Mouse (Mus musculus): ENCODE measurements around the gene Pramef25. TPM values are rescaled to one million over a fixed set of nuclear protein-coding genes. Genes with fewer than 3 reads are reported as not detected.
"Not testable (repeated sequence)": the region's sequence is repeated elsewhere in the genome, so short reads cannot be mapped to it uniquely, and the experiment has no call there.

Pramef25 gene
- not detected in 2 replicates for polyA plus RNA-seq (2012; ENCODE audit: insufficient read depth, insufficient read length, low replicate concordance, missing spikeins)

GRCm38 (mm10) chr4:143950916-143951315 is at the start of gene Pramef25:
TSS of gene Pramef25 (minus strand) at chr4:143951016.
- H3K4me1 ChIP-seq (ENCODE audit: control insufficient read depth, insufficient read depth, low read length); H3K27ac ChIP-seq (ENCODE audit: insufficient read depth, low read depth, low read length); H3K4me3 ChIP-seq (ENCODE audit: insufficient read depth, low read depth, low read length): not testable (repeated sequence)
- WGBS: 94% methylated on average over 1 of the region's 1 CpGs

GRCm38 (mm10) chr4:143994269-143994668 is 43.5 kb upstream of the Pramef25 start, which contains the start of gene Pramef17:
TSS of gene Pramef17 (minus strand) at chr4:143994369.
- 46% methylated on average over 3 of the region's 3 CpGs for WGBS

GRCm38 (mm10) chr4:143988126-143988525 is 37.3 kb upstream of the Pramef25 start:
- 96% methylated on average over 17 of the region's 17 CpGs for WGBS

More at GRCm38 (mm10) chr4:143994269-143994668, 43.5 kb upstream of the Pramef25 start, which contains the start of gene Pramef17:
- not testable (repeated sequence) for H3K4me3 ChIP-seq (ENCODE audit: insufficient read depth, low read depth, low read length); H3K4me1 ChIP-seq (ENCODE audit: control insufficient read depth, insufficient read depth, low read length); H3K27ac ChIP-seq (ENCODE audit: insufficient read depth, low read depth, low read length)

GRCm38 (mm10) chr4:143987475-143987941 is 36.7 kb upstream of the Pramef25 start:
- not testable (repeated sequence) for H3K4me3 ChIP-seq (ENCODE audit: insufficient read depth, low read depth, low read length); H3K4me1 ChIP-seq (ENCODE audit: control insufficient read depth, insufficient read depth, low read length); H3K27ac ChIP-seq (ENCODE audit: insufficient read depth, low read depth, low read length)
- WGBS: 93% methylated on average over 11 of the region's 17 CpGs

More at GRCm38 (mm10) chr4:143988126-143988525, 37.3 kb upstream of the Pramef25 start:
- H3K27ac ChIP-seq (ENCODE audit: insufficient read depth, low read depth, low read length); H3K4me3 ChIP-seq (ENCODE audit: insufficient read depth, low read depth, low read length); H3K4me1 ChIP-seq (ENCODE audit: control insufficient read depth, insufficient read depth, low read length): not testable (repeated sequence)

GRCm38 (mm10) chr4:143985733-143986132 is 34.9 kb upstream of the Pramef25 start:
- WGBS: 100% methylated on average over 4 of the region's 9 CpGs
- not testable (repeated sequence) for H3K4me1 ChIP-seq (ENCODE audit: control insufficient read depth, insufficient read depth, low read length); H3K4me3 ChIP-seq (ENCODE audit: insufficient read depth, low read depth, low read length); H3K27ac ChIP-seq (ENCODE audit: insufficient read depth, low read depth, low read length)

GRCm38 (mm10) chr4:143985165-143985564 is 34.3 kb upstream of the Pramef25 start:
- H3K4me3 ChIP-seq (ENCODE audit: insufficient read depth, low read depth, low read length); H3K4me1 ChIP-seq (ENCODE audit: control insufficient read depth, insufficient read depth, low read length); H3K27ac ChIP-seq (ENCODE audit: insufficient read depth, low read depth, low read length): not testable (repeated sequence)
- WGBS: no CpG with 5 or more reads among the region's 7 CpGs

GRCm38 (mm10) chr4:143983446-143983845 is 32.6 kb upstream of the Pramef25 start:
- H3K4me3 ChIP-seq (ENCODE audit: insufficient read depth, low read depth, low read length); H3K27ac ChIP-seq (ENCODE audit: insufficient read depth, low read depth, low read length); H3K4me1 ChIP-seq (ENCODE audit: control insufficient read depth, insufficient read depth, low read length): not testable (repeated sequence)
- 33% methylated on average over 1 of the region's 1 CpGs for WGBS

GRCm38 (mm10) chr4:143966850-143967249 is 16.0 kb upstream of the Pramef25 start, which contains the start of gene Gm13101:
TSS of gene Gm13101 (minus strand) at chr4:143966950.
- WGBS: 40% methylated on average over 2 of the region's 2 CpGs
- not testable (repeated sequence) for H3K27ac ChIP-seq (ENCODE audit: insufficient read depth, low read depth, low read length); H3K4me3 ChIP-seq (ENCODE audit: insufficient read depth, low read depth, low read length); H3K4me1 ChIP-seq (ENCODE audit: control insufficient read depth, insufficient read depth, low read length)

- not testable (repeated sequence) for H3K27ac ChIP-seq (ENCODE audit: insufficient read depth, low read depth, low read length); H3K4me3 ChIP-seq (ENCODE audit: insufficient read depth, low read depth, low read length); H3K4me1 ChIP-seq (ENCODE audit: control insufficient read depth, insufficient read depth, low read length)
- WGBS: 95% methylated on average over 1 of the region's 1 CpGs
Observed at GRCm38 (mm10) chr4:143900280-143900679, 50.5 kb downstream of the Pramef25 start, which contains the start of gene Pramef6. TSS of gene Pramef6 (minus strand) at chr4:143900380.

Other genes with a start within 250 kb of the Pramef25 start
- not detected in 2 replicates for gene Gm13089, start 248.3 kb downstream of the Pramef25 start, polyA plus RNA-seq (2012; ENCODE audit: insufficient read depth, insufficient read length, low replicate concordance, missing spikeins)
- not detected in 2 replicates for gene Gm13078, start 231.6 kb downstream of the Pramef25 start, polyA plus RNA-seq (2012; ENCODE audit: insufficient read depth, insufficient read length, low replicate concordance, missing spikeins)
- gene Gm13023, start 161.7 kb downstream of the Pramef25 start, polyA plus RNA-seq (2012; ENCODE audit: insufficient read depth, insufficient read length, low replicate concordance, missing spikeins): not detected in 2 replicates
- gene Gm13084, start 134.9 kb downstream of the Pramef25 start, polyA plus RNA-seq (2012; ENCODE audit: insufficient read depth, insufficient read length, low replicate concordance, missing spikeins): not detected in 2 replicates
- gene Gm13103, start 104.5 kb downstream of the Pramef25 start, polyA plus RNA-seq (2012; ENCODE audit: insufficient read depth, insufficient read length, low replicate concordance, missing spikeins): not detected in 2 replicates
- not detected in 2 replicates for gene Pramef6, start 50.6 kb downstream of the Pramef25 start, polyA plus RNA-seq (2012; ENCODE audit: insufficient read depth, insufficient read length, low replicate concordance, missing spikeins)
- gene Gm13101, start 15.9 kb upstream of the Pramef25 start, polyA plus RNA-seq (2012; ENCODE audit: insufficient read depth, insufficient read length, low replicate concordance, missing spikeins): not detected in 2 replicates
- not detected in 2 replicates for gene Pramef17, start 43.4 kb upstream of the Pramef25 start, polyA plus RNA-seq (2012; ENCODE audit: insufficient read depth, insufficient read length, low replicate concordance, missing spikeins)
- gene Pramel4, start 108.1 kb upstream of the Pramef25 start, polyA plus RNA-seq (2012; ENCODE audit: insufficient read depth, insufficient read length, low replicate concordance, missing spikeins): not detected in 2 replicates
- gene Gm13102, start 155.5 kb upstream of the Pramef25 start, polyA plus RNA-seq (2012; ENCODE audit: insufficient read depth, insufficient read length, low replicate concordance, missing spikeins): not detected in 2 replicates
- not detected in 2 replicates for gene Oog3, start 211.6 kb upstream of the Pramef25 start, polyA plus RNA-seq (2012; ENCODE audit: insufficient read depth, insufficient read length, low replicate concordance, missing spikeins)
- gene Oog2, start 239.7 kb upstream of the Pramef25 start, polyA plus RNA-seq (2012; ENCODE audit: insufficient read depth, insufficient read length, low replicate concordance, missing spikeins): not detected in 2 replicates

Measured in olfactory bulb, adult 2 months (tissue).